Mouse (Mus musculus) MEL (cell line): Measurements from ENCODE around the gene Scn11a. TPM values are rescaled to one million over a fixed set of nuclear protein-coding genes. Genes with fewer than 3 reads are reported as not detected.

Experiments used
- DNase-seq: peaks from one replicate; pipeline ENCODE4 v3.0.0; 2011; ENCODE audit warnings: low read depth, low spot score
- H3K27ac ChIP-seq: 2 replicates; pipeline ENCODE4 v1.5.1; 2012; ENCODE audit warnings: low read depth, mild to moderate bottlenecking, control low read depth, low read length, moderate library complexity; ENCODE audit not compliant: control insufficient read depth
- H3K27me3 ChIP-seq, 2 experiments: fragments of 150-350 bp in 1 of 2; sonication (generic) in 1 of 2; 2 replicates each; pipeline ENCODE4 v1.6.1; 2012; ENCODE audit warnings: low read length in 2 of 2, mild to moderate bottlenecking in 2 of 2, improper control_type of control experiment in 1 of 2, moderate library complexity in 1 of 2; ENCODE audit not compliant: insufficient read depth in 2 of 2, control insufficient read depth in 1 of 2
- H3K36me3 ChIP-seq, 2 experiments: 2 replicates each; pipeline ENCODE4 v1.6.1; 2012 to 2014; ENCODE audit warnings: low read length in 2 of 2, improper control_type of control experiment in 1 of 2, inconsistent platforms in 1 of 2, mild to moderate bottlenecking in 1 of 2; ENCODE audit not compliant: insufficient read depth in 2 of 2, control insufficient read depth in 1 of 2
- H3K4me1 ChIP-seq, 2 experiments: fragments of 150-350 bp in 1 of 2; sonication (generic) in 1 of 2; 2 replicates each; pipeline ENCODE4 v1.6.1; 2012; ENCODE audit warnings: low read length in 2 of 2, improper control_type of control experiment in 1 of 2, mild to moderate bottlenecking in 1 of 2; ENCODE audit not compliant: insufficient read depth in 2 of 2, control insufficient read depth in 1 of 2
- H3K4me3 ChIP-seq, 2 experiments: fragments of 150-350 bp in 1 of 2; sonication (generic) in 1 of 2; 2 replicates each; pipeline ENCODE4 v1.5.1; 2012; ENCODE audit warnings: low read depth in 2 of 2, low read length in 2 of 2, mild to moderate bottlenecking in 2 of 2, moderate library complexity in 2 of 2, control low read depth in 1 of 2, improper control_type of control experiment in 1 of 2; ENCODE audit not compliant: control insufficient read depth in 1 of 2, insufficient read depth in 1 of 2
- H3K79me2 ChIP-seq: 2 replicates; pipeline ENCODE4 v1.6.1; 2012; ENCODE audit warnings: mild to moderate bottlenecking, low read length, moderate library complexity; ENCODE audit not compliant: control insufficient read depth, poor library complexity, insufficient read depth
- H3K9ac ChIP-seq: 2 replicates; pipeline ENCODE4 v1.6.1; 2012; ENCODE audit warnings: low read depth, mild to moderate bottlenecking, control low read depth, low read length, moderate library complexity; ENCODE audit not compliant: control insufficient read depth, poor library complexity, severe bottlenecking
- H3K9me3 ChIP-seq: fragments of 150-350 bp; sonication (generic); replicated peaks from 2 replicates; pipeline ENCODE4 v1.6.1; 2012; ENCODE audit warnings: mild to moderate bottlenecking, low read length, improper control_type of control experiment, moderate library complexity; ENCODE audit not compliant: insufficient read depth
- CHD1 ChIP-seq: IDR thresholded peaks from 2 replicates; pipeline ENCODE4 v1.6.1; 2012; ENCODE audit warnings: low read depth, mild to moderate bottlenecking, inconsistent platforms, low read length, improper control_type of control experiment
- CHD2 ChIP-seq: IDR thresholded peaks from 2 replicates; pipeline ENCODE4 v1.6.1; 2011; ENCODE audit warnings: low read length, improper control_type of control experiment
- CTCF ChIP-seq, 3 experiments: IDR thresholded peaks in 2 of 3; conservative IDR thresholded peaks in 1 of 3; 2 replicates each; pipeline ENCODE4 v1.5.1; 2011 to 2012; ENCODE audit warnings: low read length in 3 of 3, low read depth in 2 of 3, mild to moderate bottlenecking in 2 of 3, improper control_type of control experiment in 1 of 3, inconsistent platforms in 1 of 3, mixed read lengths in 1 of 3, moderate library complexity in 1 of 3; ENCODE audit not compliant: control insufficient read depth in 1 of 3, insufficient read depth in 1 of 3, poor library complexity in 1 of 3, severe bottlenecking in 1 of 3
- EP300 ChIP-seq, 2 experiments: IDR thresholded peaks; 2 replicates each; pipeline ENCODE4 v1.6.1; 2011; ENCODE audit warnings: improper control_type of control experiment in 2 of 2, low read length in 2 of 2, low read depth in 1 of 2, mild to moderate bottlenecking in 1 of 2
- GABPA ChIP-seq: IDR thresholded peaks from 2 replicates; pipeline ENCODE4 v1.6.1; 2012; ENCODE audit warnings: low read depth, mild to moderate bottlenecking, inconsistent platforms, low read length, improper control_type of control experiment, moderate library complexity
- GATA1 ChIP-seq: IDR thresholded peaks from 2 replicates; pipeline ENCODE4 v1.6.1; 2011; ENCODE audit warnings: low read depth, low read length, improper control_type of control experiment
- HCFC1 ChIP-seq: IDR thresholded peaks from 2 replicates; pipeline ENCODE4 v1.6.1; 2012; ENCODE audit warnings: low read depth, mild to moderate bottlenecking, inconsistent platforms, low read length, improper control_type of control experiment, moderate library complexity
- JUND ChIP-seq: IDR thresholded peaks from 2 replicates; pipeline ENCODE4 v1.6.1; 2011; ENCODE audit warnings: low read depth, mild to moderate bottlenecking, improper control_type of control experiment, low read length
- MAX ChIP-seq: IDR thresholded peaks from 2 replicates; pipeline ENCODE4 v1.6.1; 2011; ENCODE audit warnings: low read length, improper control_type of control experiment
- MEF2A ChIP-seq: IDR thresholded peaks from 2 replicates; pipeline ENCODE4 v1.6.1; 2014; ENCODE audit warnings: low read depth, mild to moderate bottlenecking, inconsistent platforms, low read length, improper control_type of control experiment; ENCODE audit not compliant: poor library complexity, insufficient replicate concordance, severe bottlenecking; ENCODE audit errors: extremely low read depth
- MXI1 ChIP-seq: IDR thresholded peaks from 2 replicates; pipeline ENCODE4 v1.6.1; 2011; ENCODE audit warnings: mild to moderate bottlenecking, low read depth, low read length, improper control_type of control experiment
- MYC ChIP-seq: IDR thresholded peaks from 2 replicates; pipeline ENCODE4 v1.6.1; 2011; ENCODE audit warnings: low read depth, mild to moderate bottlenecking, low read length, improper control_type of control experiment, moderate library complexity
- NELFE ChIP-seq: IDR thresholded peaks from 2 replicates; pipeline ENCODE4 v1.6.1; 2011; ENCODE audit warnings: low read depth, low read length, improper control_type of control experiment
- NRF1 ChIP-seq: IDR thresholded peaks from 2 replicates; pipeline ENCODE4 v1.6.1; 2014; ENCODE audit warnings: low read depth, mild to moderate bottlenecking, inconsistent platforms, low read length, improper control_type of control experiment, moderate library complexity; ENCODE audit not compliant: poor library complexity, insufficient read depth, severe bottlenecking
- POLR2AphosphoS5 ChIP-seq: IDR thresholded peaks from 2 replicates; pipeline ENCODE4 v1.6.1; 2012; ENCODE audit warnings: low read depth, borderline replicate concordance, mild to moderate bottlenecking, inconsistent platforms, low read length, moderate library complexity, mixed read lengths
- RAD21 ChIP-seq: IDR thresholded peaks from 2 replicates; pipeline ENCODE4 v1.6.1; 2011; ENCODE audit warnings: mild to moderate bottlenecking, low read depth, low read length, improper control_type of control experiment
- RCOR1 ChIP-seq: IDR thresholded peaks from 2 replicates; pipeline ENCODE4 v1.6.1; 2012; ENCODE audit warnings: low read depth, mild to moderate bottlenecking, inconsistent platforms, low read length, improper control_type of control experiment
- TAL1 ChIP-seq: IDR thresholded peaks from 2 replicates; pipeline ENCODE4 v1.6.1; 2012; ENCODE audit warnings: mild to moderate bottlenecking, inconsistent platforms, low read length, moderate library complexity, mixed read lengths
- TBP ChIP-seq: IDR thresholded peaks from 2 replicates; pipeline ENCODE4 v1.8.0; 2011; ENCODE audit warnings: low read depth, low read length, improper control_type of control experiment
- ZKSCAN1 ChIP-seq: IDR thresholded peaks from 2 replicates; pipeline ENCODE4 v1.6.1; 2012; ENCODE audit warnings: low read depth, mild to moderate bottlenecking, inconsistent platforms, low read length, improper control_type of control experiment, moderate library complexity
- ZNF384 ChIP-seq: IDR thresholded peaks from 2 replicates; pipeline ENCODE4 v1.6.1; 2012; ENCODE audit warnings: low read depth, mild to moderate bottlenecking, inconsistent platforms, low read length, improper control_type of control experiment
- polyA plus RNA-seq, 2 experiments: library from polyadenylated mRNA; stranded (reverse) in 1 of 2; unstranded in 1 of 2; fragments of >175 nt in 1 of 2; fragments of >200 nt in 1 of 2; gene quantifications; 2 replicates each; pipeline versions ENCODE4 v1.2.1 to v1.2.4; 2012; ENCODE audit warnings: low replicate concordance in 2 of 2, low read depth in 1 of 2; ENCODE audit not compliant: insufficient read length in 2 of 2, insufficient read depth in 1 of 2, missing spikeins in 1 of 2
- total RNA-seq: library from RNA; depleted of rRNA; stranded (reverse); fragments of 300-350 nt; gene quantifications from 2 replicates; pipeline ENCODE4 v1.2.3, GENCODE M21; 2012

The Scn11a gene
- total and polyA plus RNA-seq, 3 experiments = 0.04 to 0.15 TPM; not detected in 1

DNA sequence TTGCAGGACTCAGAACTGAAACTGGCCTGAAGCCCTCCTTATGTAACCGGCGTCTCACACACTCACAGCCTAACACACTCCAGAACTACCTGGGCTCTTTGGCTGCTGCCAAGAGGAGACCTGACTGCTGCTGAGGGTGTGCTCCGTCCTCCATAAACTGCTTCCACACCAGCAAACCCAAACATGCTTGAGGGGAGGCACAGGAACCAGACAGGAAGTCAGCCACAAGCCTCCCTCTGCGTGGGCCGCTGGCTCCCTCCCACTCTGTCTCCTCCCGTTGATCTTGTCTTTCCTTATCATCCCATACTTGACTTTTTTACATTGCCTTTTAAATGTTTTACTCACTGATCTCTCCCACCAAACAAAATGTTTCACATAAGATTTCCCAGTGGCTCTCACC lies 23.8 kb downstream of the Scn11a start:
- Histone ChIP-seq H3K36me3 (peaks cover 0 to 4% of the 10 kb centered on the region in 2 experiments; a peak in 1 of 4 replicates), H3K4me3 (peak overlapping the region; percentile 35; a peak in 3 of 4 replicates), H3K9me3 (no peaks in the 10 kb centered on the region), H3K27ac (peak overlapping the region; percentile 31; the same call in 1 of the 2 replicates), H3K27me3 (no peaks in the 10 kb centered on the region), H3K4me1 (peaks cover 0 to 22% of the 10 kb centered on the region in 2 experiments; a peak in 2 of 4 replicates), H3K9ac (peak overlapping the region; percentile 50), H3K79me2 (no peaks in the 10 kb centered on the region)
- DNase-seq = peak; percentile 35
- TF ChIP-seq EP300 (IDR thresholded peaks at IDR 0.05; ENCODE audit: low read depth in 1 of 2, low read length in 2 of 2) (peak in 1 of 2 experiments; percentile 29; a peak in 1 of 4 replicates), JUND (no peak), MXI1 (0 out of 2 replicates have a peak, but pooled peaks have one; percentile 33), GATA1 (0 out of 2 replicates have a peak, but pooled peaks have one; percentile 7)

DNA sequence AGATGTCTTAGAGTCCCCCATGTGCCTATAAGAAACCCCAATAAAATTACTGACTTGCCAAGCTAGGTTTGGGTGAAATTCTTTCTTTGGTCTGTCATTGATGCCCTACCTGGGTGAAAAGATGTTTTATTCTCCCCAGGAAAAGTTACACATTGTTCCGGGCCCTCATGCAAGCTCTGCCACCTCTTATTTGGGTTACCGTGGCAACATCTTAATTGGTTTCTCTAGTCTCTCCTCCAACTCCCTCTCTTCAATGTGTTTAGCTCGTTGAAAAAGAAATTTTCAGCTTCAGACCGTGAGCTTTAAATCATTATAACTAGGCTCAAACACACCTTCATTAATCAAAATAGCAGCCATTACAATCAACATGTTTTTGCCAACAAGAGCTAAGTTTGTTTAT lies 28.5 kb downstream of the Scn11a start:
- TF ChIP-seq MEF2A (no peak), NRF1 (no peak), RCOR1 (no peak), GABPA (no peak), CTCF (IDR thresholded peaks at IDR 0.05 in 2 of 3, conservative IDR thresholded peaks at IDR 0.05 in 1 of 3; ENCODE audit: control insufficient read depth in 1 of 3, insufficient read depth in 1 of 3, low read depth in 2 of 3, low read length in 3 of 3, poor library complexity in 1 of 3, severe bottlenecking in 1 of 3) (no peak), MYC (no peak), CHD2 (no peak), EP300 (IDR thresholded peaks at IDR 0.05; ENCODE audit: low read depth in 1 of 2, low read length in 2 of 2) (no peak), TAL1 (no peak), ZKSCAN1 (no peak), RAD21 (no peak), ZNF384 (no peak), TBP (no peak), POLR2AphosphoS5 (no peak), HCFC1 (no peak), MAX (no peak), NELFE (no peak), CHD1 (no peak)
- no peaks in the 10 kb centered on the region for H3K79me2 ChIP-seq

More for the DNA sequence above, 28.5 kb downstream of the Scn11a start:
- H3K4me3 ChIP-seq = no peak overlapping the region
- no peaks in the 10 kb centered on the region for H3K9me3 ChIP-seq
- H3K36me3 ChIP-seq = peaks cover 0 to 16% of the 10 kb centered on the region in 2 experiments; a peak in 2 of 4 replicates
- no peaks in the 10 kb centered on the region for H3K27me3 ChIP-seq
- DNase-seq = no peak
- no peak overlapping the region for H3K27ac ChIP-seq
- peaks cover 5 to 20% of the 10 kb centered on the region in 2 experiments for H3K4me1 ChIP-seq
- H3K9ac ChIP-seq = no peak overlapping the region
